Mouse (Mus musculus) embryonic fibroblast, embryonic 13.5 days (primary cell): ENCODE measurements at regions not wholly inside any gene's neighbourhood (a gene's known extent, or its start where the extent isn't known, plus 50 kb on each side); places are given as distances from the start of the nearest gene placed in this dataset.
"Not testable (repeated sequence)": the region's sequence is repeated elsewhere in the genome, so short reads cannot be mapped to it uniquely, and the experiment has no call there.

Experiments used
- CTCF ChIP-seq: IDR thresholded peaks from 2 replicates; pipeline ENCODE4 v1.5.1; 2011; ENCODE audit warnings: mild to moderate bottlenecking, control low read depth, low read length, moderate library complexity, borderline replicate concordance; ENCODE audit not compliant: insufficient read depth
- POLR2A ChIP-seq: IDR thresholded peaks from 2 replicates; pipeline ENCODE4 v1.6.1; 2011; ENCODE audit warnings: low read depth, mild to moderate bottlenecking, control low read depth, low read length, moderate library complexity

- TF ChIP-seq POLR2A, CTCF: not testable (repeated sequence)
Observed at GRCm38 (mm10) chr6:95041351-95041750, 75.7 kb upstream of the Kbtbd8 start.
